ENCODE assay signal across 13 mouse cellular contexts in genomic region chr17:68771046-68771750, GRCm38 (mm10).
DNase-seq lines count a peak whose midpoint lies in the region; ATAC-seq lines count a peak whose summit lies in the region.
"Had no signal": no experiment of that assay in that cellular context is flagged by ENCODE, and none has a peak within 500 bp of the region (broad histone marks: within the 10 kb centered on the region; RNA-seq: fewer than 3 reads in every experiment).

No protein-coding gene starts in this region.

- 0 out of 2 replicates have a peak, but pooled peaks have one; percentile 19 for ATAC-seq in cerebellum, adult (ENCODE audit: insufficient number of reproducible peaks, low FRiP score, low TSS enrichment)
- ATAC-seq: forebrain, embryonic 13.5 days; intestine, postnatal 0 days; liver, postnatal 0 days had no signal

- DNase-seq in cerebellum, adult 8-10 months, result no peak
- DNase-seq in kidney, postnatal 10 days, result peak; percentile 5
- DNase-seq in kidney, adult 9 months, result no peak
- peak; percentile 18 for DNase-seq in retina, postnatal 1 day
- DNase-seq in retina, embryonic 14.5 days (ENCODE audit: low spot score), result no peak
- DNase-seq in cerebellum, postnatal 36 days, result peak; percentile 13 to 33
- DNase-seq in natural killer cell, adult 2 months (ENCODE audit: low spot score in 2 of 2), result no peak
- DNase-seq: adrenal gland, postnatal 25 days; gastrocnemius, postnatal 25 days; liver, postnatal 0 days had no signal

Comparison
In these comparisons a context has a peak if more than half of its experiments do, and no peak if none do; other contexts are left out.
1. DNase-seq: peak in kidney, postnatal 10 days (single experiment), retina, postnatal 1 day (single experiment) and cerebellum, postnatal 36 days (2 of 2); none in cerebellum, adult 8-10 months (single experiment), kidney, adult 9 months (single experiment), retina, embryonic 14.5 days (single experiment) and natural killer cell, adult 2 months (0 of 2).